Mouse (Mus musculus): ENCODE measurements at regions not wholly inside any gene's neighbourhood (a gene's known extent, or its start where the extent isn't known, plus 50 kb on each side); places are given as distances from the start of the nearest gene placed in this dataset.
A peak's percentile ranks its signal among the peaks of the same experiment; 100 is the strongest.
"Not testable (repeated sequence)": the region's sequence is repeated elsewhere in the genome, so short reads cannot be mapped to it uniquely, and the experiment has no call there.

DNA sequence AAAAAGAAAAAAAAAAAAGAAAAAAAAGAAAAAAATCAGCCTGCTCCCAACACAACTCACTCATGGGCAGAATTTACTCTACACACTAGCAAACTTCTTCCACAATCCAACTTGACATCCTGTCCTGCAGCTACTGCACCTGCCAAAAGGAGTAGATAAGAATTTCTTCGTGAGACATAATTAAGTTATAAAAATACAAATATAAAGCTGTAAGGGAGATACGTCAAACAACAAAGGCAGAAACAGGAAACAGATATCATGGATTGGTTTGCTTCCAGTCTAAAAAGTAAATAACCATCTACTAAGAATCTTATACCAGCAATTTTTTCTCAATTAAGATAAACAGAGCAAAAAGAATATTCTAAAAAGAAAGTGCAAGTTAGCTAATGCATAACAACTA, 390.3 kb downstream of the Pih1d3 start:
- no peak for DNase-seq (ENCODE audit: extremely low read depth, low read depth)

DNA sequence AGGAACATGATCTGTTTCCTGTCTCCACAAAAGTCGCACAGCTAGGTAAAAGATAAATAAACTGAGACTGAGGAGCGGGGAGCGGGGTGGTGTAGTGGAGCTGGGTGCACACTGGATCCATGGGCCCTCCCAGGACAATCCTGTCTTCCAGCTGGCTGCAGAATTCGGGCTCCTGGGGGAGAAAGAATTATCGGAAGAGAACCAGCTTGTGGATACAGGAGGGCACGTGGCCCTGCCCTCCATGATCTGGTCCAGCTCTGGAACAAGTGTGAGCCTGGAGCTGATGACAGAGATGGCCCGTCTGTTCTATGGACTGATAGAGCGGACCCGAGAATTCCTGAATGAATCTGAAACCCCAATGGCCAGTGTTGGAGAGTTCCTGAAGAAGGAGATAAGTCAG, 392.6 kb downstream of the Pih1d3 start:
- not testable (repeated sequence) for DNase-seq (ENCODE audit: extremely low read depth, low read depth)

DNA sequence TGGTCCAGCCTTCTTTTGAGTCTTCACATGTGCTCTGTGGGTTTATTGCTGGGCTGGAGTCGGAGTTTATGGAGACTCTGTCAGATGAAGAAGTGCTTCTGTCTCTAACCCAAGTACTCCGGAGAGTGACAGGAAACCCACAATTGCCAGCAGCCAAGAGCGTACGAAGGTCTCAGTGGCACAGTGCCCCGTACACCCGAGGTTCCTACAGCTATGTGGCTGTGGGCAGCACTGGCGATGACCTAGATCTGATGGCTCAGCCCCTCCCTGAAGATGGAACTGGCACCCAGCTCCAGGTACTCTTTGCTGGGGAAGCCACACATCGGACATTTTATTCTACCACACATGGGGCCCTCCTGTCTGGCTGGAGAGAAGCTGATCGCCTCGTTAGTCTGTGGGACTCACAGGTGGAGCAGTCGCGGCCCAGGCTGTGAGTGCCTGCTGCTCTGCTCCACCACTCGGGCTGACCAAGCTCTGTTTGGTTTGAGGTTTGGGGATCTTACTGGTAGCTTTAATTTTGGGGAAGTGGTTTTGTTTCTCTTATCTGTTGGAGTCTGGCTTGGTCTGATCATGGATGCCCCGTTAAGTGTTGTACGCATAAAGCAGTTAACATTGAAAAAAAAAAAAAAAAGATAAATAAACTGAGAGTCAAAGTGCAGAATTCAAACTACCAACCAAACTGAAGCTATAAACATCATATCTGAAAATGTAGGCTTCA, 393.8 kb downstream of the Pih1d3 start:
- DNase-seq (ENCODE audit: extremely low read depth, low read depth), result peak; percentile 50

DNA sequence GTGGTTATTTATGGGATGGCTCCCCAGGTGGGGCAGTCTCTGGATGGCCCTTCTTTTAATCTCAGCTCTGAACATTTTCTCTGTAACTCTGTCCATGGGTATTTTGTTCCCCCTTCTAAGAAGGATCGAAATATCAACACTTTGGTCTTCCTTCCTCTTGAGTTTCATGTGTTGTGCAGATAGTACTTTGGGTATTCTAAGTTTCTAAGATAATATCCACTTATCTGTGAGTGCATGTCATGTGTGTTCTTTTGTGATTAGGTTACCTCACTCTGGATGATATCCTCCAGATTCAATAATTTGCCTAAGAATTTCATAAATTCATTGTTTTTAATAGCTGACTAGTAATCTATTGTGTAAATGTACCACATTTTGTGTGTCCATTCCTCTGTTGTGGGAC, 411.7 kb downstream of the Pih1d3 start:
- DNase-seq (ENCODE audit: extremely low read depth, low read depth), result no peak

DNA sequence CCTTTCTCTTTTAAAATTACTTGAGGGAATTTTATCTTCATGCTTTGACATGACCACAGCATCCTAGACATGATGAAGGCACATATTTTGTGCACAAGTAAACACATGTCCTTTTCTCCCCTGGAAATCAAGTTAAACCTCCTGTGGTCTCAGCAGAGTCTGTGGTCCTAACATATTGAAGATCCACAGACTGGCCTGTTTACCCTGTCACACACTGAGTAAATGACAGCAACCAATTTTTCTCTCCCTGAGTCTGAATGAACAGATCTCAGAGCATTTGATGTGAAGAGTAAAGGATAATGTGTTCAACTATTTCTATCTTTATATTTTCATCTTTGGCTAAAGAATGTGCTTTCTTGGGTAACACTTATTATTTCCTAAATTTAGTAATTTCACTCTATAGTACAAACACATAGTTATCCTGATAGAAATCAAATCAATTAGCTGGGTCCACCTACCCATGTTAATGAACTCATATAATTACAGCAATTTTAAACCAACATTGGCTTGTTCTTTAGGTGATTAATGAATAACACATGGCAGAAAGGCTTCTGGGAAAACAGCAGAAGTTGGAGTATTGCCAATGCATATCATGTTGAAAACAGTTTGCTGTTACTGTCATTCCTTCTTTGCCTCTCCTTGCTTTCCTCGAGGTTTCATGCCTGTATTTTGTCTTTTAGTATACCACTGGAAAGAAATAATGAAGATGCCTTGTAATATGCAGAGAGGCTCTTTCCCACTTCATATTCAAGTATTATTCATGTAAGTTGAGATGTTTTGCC, 414.1 kb downstream of the Pih1d3 start:
- no peak for DNase-seq (ENCODE audit: extremely low read depth, low read depth)

DNA sequence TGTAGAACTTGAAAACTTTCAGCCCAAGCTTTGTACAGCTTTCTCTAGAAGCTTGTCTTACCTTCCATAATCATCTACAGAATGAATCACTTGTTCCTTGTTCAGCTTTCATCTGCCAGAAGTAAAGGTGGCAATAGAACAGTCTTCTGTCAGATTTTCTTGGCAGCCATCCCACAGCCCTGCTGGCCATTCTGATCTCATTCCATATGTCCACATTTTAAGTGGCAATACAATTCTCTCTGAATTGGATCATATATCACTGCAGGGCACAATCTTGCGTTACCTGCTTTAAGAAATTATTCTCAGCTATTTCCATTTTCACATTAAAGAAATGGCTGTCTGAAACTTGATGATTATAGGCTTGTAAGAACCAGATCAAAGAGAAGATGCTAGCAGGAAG, 422.5 kb downstream of the Pih1d3 start:
- DNase-seq (ENCODE audit: extremely low read depth, low read depth), result no peak

DNA sequence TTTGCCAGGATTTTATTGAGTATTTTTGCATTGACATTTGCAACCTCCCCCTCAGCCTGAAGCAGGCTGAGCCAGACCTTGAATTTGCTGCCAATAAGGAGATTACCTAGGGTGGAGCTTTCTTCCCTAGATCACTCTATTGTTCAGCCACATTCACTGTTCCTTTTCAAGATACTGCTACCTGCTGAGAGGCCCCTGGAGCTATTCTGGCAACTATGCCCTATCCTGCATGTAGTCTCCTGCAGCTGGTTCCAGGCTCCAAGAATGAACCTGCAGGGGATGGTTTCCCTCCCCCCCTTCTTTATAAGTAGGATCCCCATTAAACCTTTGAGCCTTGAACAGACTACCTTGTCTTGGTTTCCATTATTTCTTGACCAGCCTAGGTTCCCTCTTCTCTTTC, 455.9 kb downstream of the Pih1d3 start:
- no peak for DNase-seq (ENCODE audit: extremely low read depth, low read depth)
